Comparison of ENCODE assay signal across 17 mouse cellular contexts in genomic region chr6:31923951-31924668, GRCm38 (mm10).
DNase-seq lines count a peak whose midpoint lies in the region; ATAC-seq and TF ChIP-seq lines count a peak whose summit lies in the region.
"Had no signal": no experiment of that assay in that cellular context is flagged by ENCODE, and none has a peak within 500 bp of the region (broad histone marks: within the 10 kb centered on the region; RNA-seq: fewer than 3 reads in every experiment).

No protein-coding gene starts in this region.

- DNase-seq in layer of hippocampus, adult 2 months (ENCODE audit: low spot score in 2 of 2): no peak
- DNase-seq in layer of hippocampus, adult 9-10 months (ENCODE audit: low spot score): no peak
- DNase-seq in brain, adult 2 months (ENCODE audit: low read depth, low spot score): peak; percentile 70
- DNase-seq in forebrain, embryonic 14.5 days (ENCODE audit: low spot score): peak; percentile 53
- no peak for DNase-seq in T-cell, adult 2 months (ENCODE audit: low spot score)
- DNase-seq in Muller cell, postnatal 12 days (ENCODE audit: inconsistent ontology term): no peak
- no peak for DNase-seq in urinary bladder, postnatal 14 days (ENCODE audit: low spot score)
- DNase-seq: adrenal gland, postnatal 25 days; cerebellum, postnatal 14 days; heart, postnatal 10 days; liver, embryonic 13.5 days; thymus, postnatal 25 days had no signal

- no peak for TF ChIP-seq CTCF in layer of hippocampus, adult 2 months (conservative IDR thresholded peaks at IDR 0.05)

- no peak overlapping the region for H3K9ac ChIP-seq in forebrain, embryonic 14.5 days (ENCODE audit: low read length)
- H3K9ac ChIP-seq in midbrain, embryonic 13.5 days (replicated peaks): no peak overlapping the region
- H3K9ac ChIP-seq: liver, embryonic 13.5 days had no signal

- no peaks in the 10 kb centered on the region for H3K27me3 ChIP-seq in forebrain, embryonic 14.5 days (replicated peaks; ENCODE audit: control insufficient read depth, insufficient read depth, low read length)
- H3K27me3 ChIP-seq in midbrain, embryonic 13.5 days: no peaks in the 10 kb centered on the region
- H3K27me3 ChIP-seq: liver, embryonic 13.5 days; megakaryocyte, embryonic 14.5 days had no signal

- no peak overlapping the region for H3K4me2 ChIP-seq in forebrain, embryonic 14.5 days (ENCODE audit: low read length)
- no peak overlapping the region for H3K4me2 ChIP-seq in midbrain, embryonic 13.5 days (replicated peaks)
- H3K4me2 ChIP-seq: liver, embryonic 13.5 days had no signal

- peak overlapping the region; percentile 94 for H3K27ac ChIP-seq in layer of hippocampus, adult 2 months
- H3K27ac ChIP-seq in forebrain, embryonic 14.5 days (ENCODE audit: low read depth, low read length): no peak overlapping the region
- H3K27ac ChIP-seq in midbrain, embryonic 13.5 days: no peak overlapping the region
- H3K27ac ChIP-seq: kidney, postnatal 0 days; liver, embryonic 13.5 days had no signal

- ATAC-seq in forebrain, embryonic 14.5 days: peak; percentile 46; the same call in 1 of the 2 replicates
- ATAC-seq in midbrain, embryonic 13.5 days: 0 out of 2 replicates have a peak, but pooled peaks have one; percentile 58
- ATAC-seq: CD4-positive, CD25-positive, alpha-beta regulatory T cell, adult 4 months; intestine, embryonic 16.5 days had no signal

- 19% methylated on average over 3 of the region's 3 CpGs for WGBS in forebrain, embryonic 14.5 days
- WGBS in midbrain, embryonic 13.5 days: 55% methylated on average over 3 of the region's 3 CpGs

- H3K4me1 ChIP-seq in forebrain, embryonic 14.5 days (ENCODE audit: control insufficient read depth, insufficient read depth, low read length): peaks cover 8% of the 10 kb centered on the region; the same call in 1 of the 2 replicates
- peaks cover 9% of the 10 kb centered on the region for H3K4me1 ChIP-seq in midbrain, embryonic 13.5 days (replicated peaks)
- H3K4me1 ChIP-seq: liver, embryonic 13.5 days; megakaryocyte, embryonic 14.5 days had no signal

- no peak overlapping the region for H3K4me3 ChIP-seq in layer of hippocampus, adult 2 months
- H3K4me3 ChIP-seq in forebrain, embryonic 14.5 days (ENCODE audit: low read depth, low read length): no peak overlapping the region
- no peak overlapping the region for H3K4me3 ChIP-seq in midbrain, embryonic 13.5 days (replicated peaks)
- H3K4me3 ChIP-seq: liver, embryonic 13.5 days; megakaryocyte, embryonic 14.5 days had no signal

- no peaks in the 10 kb centered on the region for H3K36me3 ChIP-seq in forebrain, embryonic 14.5 days (ENCODE audit: control insufficient read depth, insufficient read depth, low read length)
- no peaks in the 10 kb centered on the region for H3K36me3 ChIP-seq in midbrain, embryonic 13.5 days
- H3K36me3 ChIP-seq: liver, embryonic 13.5 days had no signal

- H3K9me3 ChIP-seq in forebrain, embryonic 14.5 days (replicated peaks; ENCODE audit: control insufficient read depth, low read length): no peaks in the 10 kb centered on the region
- H3K9me3 ChIP-seq in midbrain, embryonic 13.5 days: no peaks in the 10 kb centered on the region
- H3K9me3 ChIP-seq: liver, embryonic 13.5 days; megakaryocyte, embryonic 14.5 days had no signal

Comparison
In these comparisons a context has a peak if more than half of its experiments do, and no peak if none do; other contexts are left out.
1. DNase-seq: peak in brain, adult 2 months (single experiment) and forebrain, embryonic 14.5 days (single experiment); none in layer of hippocampus, adult 2 months (0 of 2), layer of hippocampus, adult 9-10 months (single experiment), T-cell, adult 2 months (single experiment), Muller cell, postnatal 12 days (single experiment) and urinary bladder, postnatal 14 days (single experiment).